ENCODE assay signal across 12 mouse cellular contexts in genomic region chr12:59260362-59260761, GRCm38 (mm10). TPM values are rescaled to one million over a fixed set of nuclear protein-coding genes. Genes with fewer than 3 reads are reported as not detected.
DNase-seq lines count a peak whose midpoint lies in the region; ATAC-seq and TF ChIP-seq lines count a peak whose summit lies in the region.
"Had no signal": no experiment of that assay in that cellular context is flagged by ENCODE, and none has a peak within 500 bp of the region (broad histone marks: within the 10 kb centered on the region; RNA-seq: fewer than 3 reads in every experiment).

No protein-coding gene starts in this region.

- H3K9ac ChIP-seq in limb, embryonic 14.5 days (ENCODE audit: low read depth, low read length, severe bottlenecking) = no peak overlapping the region
- H3K9ac ChIP-seq: embryonic facial prominence, embryonic 15.5 days; lung, embryonic 15.5 days had no signal

- H3K27me3 ChIP-seq in limb, embryonic 14.5 days (ENCODE audit: control insufficient read depth, insufficient read depth, low read length) = no peaks in the 10 kb centered on the region
- H3K27me3 ChIP-seq in limb, embryonic 10.5 days (ENCODE audit: low read depth, poor library complexity, severe bottlenecking) = no peaks in the 10 kb centered on the region
- H3K27me3 ChIP-seq: CH12.LX; embryonic facial prominence, embryonic 15.5 days; lung, embryonic 15.5 days had no signal

- H3K36me3 ChIP-seq in limb, embryonic 14.5 days (ENCODE audit: control insufficient read depth, insufficient read depth, low read length) = no peaks in the 10 kb centered on the region
- H3K36me3 ChIP-seq in limb, embryonic 10.5 days = no peaks in the 10 kb centered on the region
- H3K36me3 ChIP-seq: embryonic facial prominence, embryonic 15.5 days; lung, embryonic 15.5 days had no signal

- H3K4me2 ChIP-seq in limb, embryonic 14.5 days (replicated peaks; ENCODE audit: low read depth, low read length, severe bottlenecking) = no peak overlapping the region
- H3K4me2 ChIP-seq: embryonic facial prominence, embryonic 15.5 days; lung, embryonic 15.5 days had no signal

- TF ChIP-seq POLR2A in limb, embryonic 14.5 days (IDR thresholded peaks at IDR 0.05; ENCODE audit: borderline replicate concordance, extremely low read depth, insufficient read depth, insufficient read length) = no peak

- no peak for ATAC-seq in limb, embryonic 14.5 days (ENCODE audit: low FRiP score, low read depth)
- ATAC-seq in frontal cortex, adult (ENCODE audit: low TSS enrichment) = peak; percentile 95

- DNase-seq in limb, embryonic 14.5 days (ENCODE audit: low spot score) = peak; percentile 23
- no peak for DNase-seq in limb, embryonic 10.5 days (ENCODE audit: low spot score)
- peak; percentile 61 for DNase-seq in layer of hippocampus, adult 9-11 months
- DNase-seq in right cerebral cortex, adult 2 months (ENCODE audit: low spot score in 2 of 2) = peak; percentile 54 to 58
- DNase-seq in cerebellum, adult 18-20 months = no peak
- DNase-seq in cerebellum, adult 8-10 months = no peak
- DNase-seq in gastrocnemius, postnatal 36 days = no peak
- DNase-seq: heart, postnatal 4 days had no signal

- H3K4me1 ChIP-seq in limb, embryonic 14.5 days (ENCODE audit: control insufficient read depth, insufficient read depth, low read length) = no peaks in the 10 kb centered on the region
- peaks cover 5% of the 10 kb centered on the region; the same call in 1 of the 2 replicates for H3K4me1 ChIP-seq in limb, embryonic 10.5 days
- H3K4me1 ChIP-seq: embryonic facial prominence, embryonic 15.5 days; lung, embryonic 15.5 days had no signal

- H3K4me3 ChIP-seq in limb, embryonic 14.5 days (replicated peaks; ENCODE audit: low read length) = no peak overlapping the region
- no peak overlapping the region for H3K4me3 ChIP-seq in limb, embryonic 10.5 days
- H3K4me3 ChIP-seq: embryonic facial prominence, embryonic 15.5 days; lung, embryonic 15.5 days had no signal

- H3K9me3 ChIP-seq in limb, embryonic 14.5 days (ENCODE audit: control insufficient read depth, low read length) = no peaks in the 10 kb centered on the region
- no peaks in the 10 kb centered on the region for H3K9me3 ChIP-seq in limb, embryonic 10.5 days (replicated peaks)
- H3K9me3 ChIP-seq: embryonic facial prominence, embryonic 15.5 days; lung, embryonic 15.5 days had no signal

- intact Hi-C loops in gastrocnemius, postnatal 36 days (cut with DNase I) = no loop called here

- H3K27ac ChIP-seq in limb, embryonic 14.5 days (replicated peaks; ENCODE audit: low read depth, low read length) = no peak overlapping the region
- H3K27ac ChIP-seq in limb, embryonic 10.5 days = no peak overlapping the region
- H3K27ac ChIP-seq: embryonic facial prominence, embryonic 15.5 days; lung, embryonic 15.5 days had no signal

RNA-seq across cellular contexts. Expression of gene Fbxo33, which starts 40.8 kb away (rescaled TPM):
- polyA plus RNA-seq in limb, embryonic 14.5 days (2012; rRNA removed) = 10.2 and 12.8 TPM in 2 replicates
- 10.5 and 11.0 TPM in 2 replicates for polyA plus RNA-seq in limb, embryonic 14.5 days (2014; fragmentation: Nextera tagmentation; extraction: Ambion mirVana)
- polyA plus RNA-seq in limb, embryonic 10.5 days (2016; fragmentation: Nextera tagmentation; extraction: Ambion mirVana) = 7.0 and 7.3 TPM in 2 replicates
- total RNA-seq in gastrocnemius, postnatal 36 days (2021) = 1 to 10 TPM; 2.4 to 3.5 TPM

Comparison
In these comparisons a context has a peak if more than half of its experiments do, and no peak if none do; other contexts are left out.
1. DNase-seq: peak in limb, embryonic 14.5 days (single experiment), layer of hippocampus, adult 9-11 months (single experiment) and right cerebral cortex, adult 2 months (2 of 2); none in limb, embryonic 10.5 days (single experiment), cerebellum, adult 18-20 months (0 of 2), cerebellum, adult 8-10 months (single experiment) and gastrocnemius, postnatal 36 days (0 of 2).